Mouse (Mus musculus): ENCODE measurements around the gene Slpi.

Slpi gene

GRCm38 (mm10) chr2:164389020-164389419 lies at the start of gene Slpi:
Gene Slpi, minus strand, starts transcription at chr2:164389095.
- DNase-seq (ENCODE audit: low spot score), result no peak

GRCm38 (mm10) chr2:164438257-164438656 lies 49.4 kb upstream of the Slpi start:
- DNase-seq (ENCODE audit: low spot score), result no peak

- DNase-seq (ENCODE audit: low spot score), result no peak
Measured at GRCm38 (mm10) chr2:164437710-164438109, 48.8 kb upstream of the Slpi start.

GRCm38 (mm10) chr2:164436961-164437360 lies 48.1 kb upstream of the Slpi start:
- DNase-seq (ENCODE audit: low spot score), result no peak

- DNase-seq (ENCODE audit: low spot score), result no peak
Measured at GRCm38 (mm10) chr2:164436215-164436913, 47.5 kb upstream of the Slpi start.

GRCm38 (mm10) chr2:164435216-164436090 lies 46.6 kb upstream of the Slpi start:
- no peak for DNase-seq (ENCODE audit: low spot score)

- no peak for DNase-seq (ENCODE audit: low spot score)
Measured at GRCm38 (mm10) chr2:164434681-164435080, 45.8 kb upstream of the Slpi start.

- no peak for DNase-seq (ENCODE audit: low spot score)
Measured at GRCm38 (mm10) chr2:164433278-164433895, 44.5 kb upstream of the Slpi start.

GRCm38 (mm10) chr2:164432541-164433191 lies 43.8 kb upstream of the Slpi start:
- DNase-seq (ENCODE audit: low spot score), result no peak

GRCm38 (mm10) chr2:164431676-164432465 lies 43.0 kb upstream of the Slpi start:
- no peak for DNase-seq (ENCODE audit: low spot score)

- no peak for DNase-seq (ENCODE audit: low spot score)
Measured at GRCm38 (mm10) chr2:164430697-164431096, 41.8 kb upstream of the Slpi start.

GRCm38 (mm10) chr2:164429881-164430615 lies 41.2 kb upstream of the Slpi start:
- no peak for DNase-seq (ENCODE audit: low spot score)

- DNase-seq (ENCODE audit: low spot score), result no peak
Measured at GRCm38 (mm10) chr2:164428451-164428850, 39.6 kb upstream of the Slpi start.

GRCm38 (mm10) chr2:164426952-164427351 lies 38.1 kb upstream of the Slpi start:
- no peak for DNase-seq (ENCODE audit: low spot score)

GRCm38 (mm10) chr2:164426121-164426520 lies 37.2 kb upstream of the Slpi start:
- DNase-seq (ENCODE audit: low spot score), result no peak

- DNase-seq (ENCODE audit: low spot score), result no peak
Measured at GRCm38 (mm10) chr2:164425401-164425800, 36.5 kb upstream of the Slpi start.

GRCm38 (mm10) chr2:164424406-164424805 lies 35.5 kb upstream of the Slpi start:
- DNase-seq (ENCODE audit: low spot score), result no peak

- no peak for DNase-seq (ENCODE audit: low spot score)
Measured at GRCm38 (mm10) chr2:164423464-164423863, 34.6 kb upstream of the Slpi start.

GRCm38 (mm10) chr2:164422675-164423393 lies 33.9 kb upstream of the Slpi start:
- DNase-seq (ENCODE audit: low spot score), result no peak

GRCm38 (mm10) chr2:164421979-164422378 lies 33.1 kb upstream of the Slpi start:
- DNase-seq (ENCODE audit: low spot score), result no peak
